8 mouse cellular contexts compared by ENCODE assay signal in the genomic region with DNA sequence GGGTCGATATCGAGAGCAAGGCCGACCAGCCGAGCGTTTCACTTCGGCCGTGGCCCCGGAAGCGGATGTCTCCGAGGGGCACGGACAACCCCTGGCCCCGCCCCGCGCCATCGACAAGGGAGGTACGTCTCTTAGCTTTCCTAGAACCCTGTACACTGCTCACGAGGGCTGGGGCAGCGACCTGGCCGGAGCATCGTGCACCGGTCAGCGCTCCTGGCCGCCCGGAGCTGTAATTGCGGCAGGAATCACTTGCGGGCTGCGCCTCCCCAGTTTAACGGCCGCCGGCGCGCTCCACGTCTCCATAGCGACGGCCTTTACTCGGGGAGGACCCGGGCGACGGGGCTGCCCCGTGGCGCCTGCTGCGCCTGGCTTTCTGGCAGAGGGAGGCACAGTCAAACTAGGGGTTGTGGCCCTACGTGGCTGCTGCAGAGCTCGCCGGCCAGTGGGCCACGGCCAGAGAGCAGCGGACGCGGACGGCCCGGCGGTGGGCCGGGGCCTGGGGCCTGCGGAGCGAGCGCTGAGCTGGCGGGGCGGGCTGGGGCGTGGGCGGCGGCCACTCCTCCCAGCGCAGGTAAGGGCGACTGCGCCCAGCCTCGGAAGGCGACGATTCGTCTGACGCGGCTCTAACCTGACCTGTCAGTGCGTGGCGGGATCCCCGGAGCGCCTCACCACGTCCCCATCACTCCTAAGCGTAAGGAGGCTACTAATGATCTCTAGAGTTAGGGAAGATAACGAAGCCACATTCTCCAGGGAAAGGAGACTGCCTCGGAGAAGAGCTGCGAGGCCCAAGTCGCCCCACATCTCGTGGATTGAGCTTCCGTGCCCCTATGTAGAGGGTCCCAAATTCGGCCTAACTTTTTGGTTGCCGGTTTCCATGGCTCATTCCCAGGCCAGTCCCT. TPM values are rescaled to one million over a fixed set of nuclear protein-coding genes. Genes with fewer than 3 reads are reported as not detected.
DNase-seq lines count a peak whose midpoint lies in the region; ATAC-seq and TF ChIP-seq lines count a peak whose summit lies in the region.

A gene (plus strand): TSS at position 94 of the 899 bp plus-strand sequence.
A gene (minus strand): TSS at position 366 of the 899 bp plus-strand sequence.

- no peaks in the 10 kb centered on the region for H3K9me3 ChIP-seq in heart, embryonic 12.5 days (replicated peaks)
- no peaks in the 10 kb centered on the region for H3K9me3 ChIP-seq in kidney, postnatal 0 days (replicated peaks; ENCODE audit: low read length)

- peaks cover 19% of the 10 kb centered on the region for H3K4me1 ChIP-seq in heart, embryonic 12.5 days (replicated peaks)
- 0 out of 2 replicates have a peak, but pooled peaks cover 6% of the 10 kb centered on the region for H3K4me1 ChIP-seq in kidney, postnatal 0 days (replicated peaks; ENCODE audit: insufficient read depth, low read length)
- no peaks in the 10 kb centered on the region; the same call in 1 of the 2 replicates for H3K4me1 ChIP-seq in liver, adult 2 months (ENCODE audit: control insufficient read depth, insufficient read depth, low read length)

- TF ChIP-seq CTCF in brain, embryonic 14.5 days (IDR thresholded peaks at IDR 0.05; ENCODE audit: borderline replicate concordance, extremely low read depth, insufficient read depth, insufficient read length) = no peak
- no peak for TF ChIP-seq CTCF in kidney, postnatal 0 days (IDR thresholded peaks at IDR 0.05; ENCODE audit: low read depth)
- no peak for TF ChIP-seq CTCF in liver, adult 2 months (IDR thresholded peaks at IDR 0.05; ENCODE audit: low read depth, low read length)

- peak; percentile 61; the same call in 1 of the 2 replicates for TF ChIP-seq POLR2A in brain, embryonic 14.5 days (IDR thresholded peaks at IDR 0.05; ENCODE audit: borderline replicate concordance, extremely low read depth, insufficient read depth, insufficient read length, poor library complexity, severe bottlenecking)
- peak; percentile 71 for TF ChIP-seq POLR2A in liver, adult 2 months (IDR thresholded peaks at IDR 0.05; ENCODE audit: extremely low read depth, insufficient read depth, low read length)

- peak within 1 kb of the TSS; percentile 73 for H3K27ac ChIP-seq in heart, embryonic 12.5 days (ENCODE audit: poor library complexity, severe bottlenecking)
- H3K27ac ChIP-seq in kidney, postnatal 0 days = peak within 1 kb of the TSS; percentile 96
- H3K27ac ChIP-seq in liver, adult 2 months (replicated peaks; ENCODE audit: insufficient read depth, low read depth, low read length) = peak within 1 kb of the TSS; percentile 89

- peaks cover 20% of the 10 kb centered on the region for H3K36me3 ChIP-seq in heart, embryonic 12.5 days
- H3K36me3 ChIP-seq in kidney, postnatal 0 days (ENCODE audit: insufficient read depth, low read length) = peaks cover 5% of the 10 kb centered on the region; the same call in 1 of the 2 replicates
- peaks cover 3% of the 10 kb centered on the region; the same call in 1 of the 2 replicates for H3K36me3 ChIP-seq in liver, adult 2 months (ENCODE audit: control insufficient read depth, insufficient read depth, low read length)

- no peaks in the 10 kb centered on the region for H3K27me3 ChIP-seq in heart, embryonic 12.5 days (replicated peaks)
- no peaks in the 10 kb centered on the region for H3K27me3 ChIP-seq in kidney, postnatal 0 days (ENCODE audit: insufficient read depth, low read length)
- no peaks in the 10 kb centered on the region for H3K27me3 ChIP-seq in liver, adult 2 months (ENCODE audit: control insufficient read depth, insufficient read depth, low read length)

- H3K79me2 ChIP-seq in liver, adult 2 months (ENCODE audit: control insufficient read depth, insufficient read depth, low read length) = peaks cover 3% of the 10 kb centered on the region; the same call in 1 of the 2 replicates

- H3K9ac ChIP-seq in heart, embryonic 12.5 days = peak within 1 kb of the TSS; percentile 86
- H3K9ac ChIP-seq in kidney, postnatal 0 days (ENCODE audit: low read depth, low read length) = peak within 1 kb of the TSS; percentile 86
- H3K9ac ChIP-seq in liver, adult 2 months (ENCODE audit: low read depth, low read length) = peak within 1 kb of the TSS; percentile 95

- peak within 1 kb of the TSS; percentile 66 for H3K4me3 ChIP-seq in heart, embryonic 12.5 days
- peak within 1 kb of the TSS; percentile 93 for H3K4me3 ChIP-seq in kidney, postnatal 0 days (replicated peaks; ENCODE audit: low read depth, low read length)
- peak within 1 kb of the TSS; percentile 99 for H3K4me3 ChIP-seq in liver, adult 2 months (ENCODE audit: insufficient read depth, low read depth, low read length)

- H3K4me2 ChIP-seq in heart, embryonic 12.5 days = peak within 1 kb of the TSS; percentile 73
- H3K4me2 ChIP-seq in kidney, postnatal 0 days (ENCODE audit: low read length) = peak within 1 kb of the TSS; percentile 78

- ATAC-seq in erythroid progenitor cell, adult 5-6 weeks (replicated peaks; ENCODE audit: low FRiP score, poor library complexity, severe bottlenecking) = peak; percentile 88
- ATAC-seq in heart, embryonic 12.5 days (ENCODE audit: insufficient number of reproducible peaks, low FRiP score) = peak; percentile 88
- ATAC-seq in kidney, postnatal 0 days (replicated peaks; ENCODE audit: low FRiP score, low read depth) = peak; percentile 93
- ATAC-seq in monocyte, adult 5-6 weeks (replicated peaks; ENCODE audit: insufficient number of reproducible peaks, low FRiP score, low TSS enrichment, poor library complexity, severe bottlenecking) = peak; percentile 84

- under 1% methylated on average over 83 of the region's 84 CpGs for WGBS in heart, embryonic 12.5 days
- under 1% methylated on average over 83 of the region's 84 CpGs for WGBS in kidney, postnatal 0 days
- WGBS in liver, adult 2 months = under 1% methylated on average over 84 of the region's 84 CpGs

- peak; percentile 90 to 93 for DNase-seq in B cell, adult 2 months
- peak; percentile 92 for DNase-seq in brain, embryonic 14.5 days (ENCODE audit: low read depth)
- DNase-seq in kidney, postnatal 0 days (ENCODE audit: low spot score) = peak; percentile 89
- DNase-seq in liver, adult 2 months (ENCODE audit: extremely low read depth, low read depth, low spot score) = peak; percentile 65
- peak; percentile 85 for DNase-seq in spleen, postnatal 36 days (ENCODE audit: low spot score in 2 of 2)

RNA-seq across cellular contexts. Expression of the first gene that starts in this region (rescaled TPM):
- 100 and 116 TPM in 2 replicates for polyA plus RNA-seq in brain, embryonic 14.5 days (2012; rRNA removed)
- 21.0 and 37.8 TPM in 2 replicates for total RNA-seq in erythroid progenitor cell, adult 5-6 weeks (2015; ENCODE audit: low replicate concordance)
- total RNA-seq in erythroid progenitor cell, adult 5-6 weeks (2017; ENCODE audit: low replicate concordance) = 7.1 and 16.7 TPM in 2 replicates
- polyA plus RNA-seq in heart, embryonic 12.5 days (2016; fragmentation: Nextera tagmentation; extraction: Ambion mirVana) = 55.8 and 57.1 TPM in 2 replicates
- 63.2 and 64.3 TPM in 2 replicates for polyA plus RNA-seq in kidney, postnatal 0 days (2015; fragmentation: Nextera tagmentation; extraction: Ambion mirVana)
- total RNA-seq in liver, adult 2 months (2014; rRNA removed) = 8.8 and 10.2 TPM in 2 replicates
- polyA plus RNA-seq in liver, adult 2 months (2012; rRNA removed) = 3.1 and 5.4 TPM in 2 replicates
- total RNA-seq in monocyte, adult 5-6 weeks (2017) = 17.0 to 29.2 TPM (median 20.6 TPM) in 3 replicates

RNA-seq across cellular contexts. Expression of the second gene that starts in this region (rescaled TPM):
- polyA plus RNA-seq in brain, embryonic 14.5 days (2012; rRNA removed) = 203 and 258 TPM in 2 replicates
- 77.8 and 139 TPM in 2 replicates for total RNA-seq in erythroid progenitor cell, adult 5-6 weeks (2015; ENCODE audit: low replicate concordance)
- total RNA-seq in erythroid progenitor cell, adult 5-6 weeks (2017; ENCODE audit: low replicate concordance) = 41.7 and 80.6 TPM in 2 replicates
- 368 and 374 TPM in 2 replicates for polyA plus RNA-seq in heart, embryonic 12.5 days (2016; fragmentation: Nextera tagmentation; extraction: Ambion mirVana)
- 541 and 596 TPM in 2 replicates for polyA plus RNA-seq in kidney, postnatal 0 days (2015; fragmentation: Nextera tagmentation; extraction: Ambion mirVana)
- total RNA-seq in liver, adult 2 months (2014; rRNA removed) = 158 and 183 TPM in 2 replicates
- 101 and 128 TPM in 2 replicates for polyA plus RNA-seq in liver, adult 2 months (2012; rRNA removed)
- total RNA-seq in monocyte, adult 5-6 weeks (2017) = 73.5 to 105 TPM (median 73.5 TPM) in 3 replicates

Comparison
In these comparisons a context has a peak if more than half of its experiments do, and no peak if none do; other contexts are left out.
1. Peak in every context shown above with its lines: DNase-seq, ATAC-seq, H3K4me3 ChIP-seq and H3K27ac ChIP-seq.